Mouse (Mus musculus) spleen, adult 18-20 months (tissue): ENCODE results near the gene Skint5.
"Not testable (repeated sequence)": the region's sequence is repeated elsewhere in the genome, so short reads cannot be mapped to it uniquely, and the experiment has no call there.

Source experiments
- DNase-seq, 2 experiments: peaks; one replicate each; pipeline ENCODE4 v3.0.0; 2022; ENCODE audit warnings: mixed read lengths in 2 of 2

The Skint5 gene

DNA sequence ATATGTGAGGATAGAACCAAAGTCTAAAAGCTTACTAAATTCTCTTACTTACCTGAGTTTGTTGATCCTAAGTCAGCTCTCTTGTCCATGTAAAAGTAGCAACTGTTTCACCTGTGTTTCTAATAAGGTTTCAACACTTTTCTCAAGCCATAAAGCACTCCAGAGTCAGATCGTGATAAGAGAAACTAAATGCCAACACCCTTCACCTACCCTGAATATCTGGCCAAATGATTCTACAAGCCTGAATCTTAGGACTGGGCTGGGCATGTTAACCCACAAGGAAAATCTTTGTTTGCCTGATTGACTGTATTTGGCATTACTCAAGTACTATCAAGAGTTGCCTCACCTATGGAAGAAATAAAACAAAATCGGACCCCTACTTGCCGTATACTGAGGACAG, at the start of gene Skint5:
Skint5 (minus strand) TSS at position 101 of the 400 bp plus-strand sequence.
- no peak for DNase-seq

GRCm38 (mm10) chr4:113957343-113957742, 42.0 kb downstream of the Skint5 start:
- no peak for DNase-seq

- DNase-seq, result no peak
Observed at GRCm38 (mm10) chr4:113764182-113764581, 235.1 kb downstream of the Skint5 start.

- DNase-seq, result no peak
Observed at GRCm38 (mm10) chr4:113763684-113764083, 235.6 kb downstream of the Skint5 start.

DNA sequence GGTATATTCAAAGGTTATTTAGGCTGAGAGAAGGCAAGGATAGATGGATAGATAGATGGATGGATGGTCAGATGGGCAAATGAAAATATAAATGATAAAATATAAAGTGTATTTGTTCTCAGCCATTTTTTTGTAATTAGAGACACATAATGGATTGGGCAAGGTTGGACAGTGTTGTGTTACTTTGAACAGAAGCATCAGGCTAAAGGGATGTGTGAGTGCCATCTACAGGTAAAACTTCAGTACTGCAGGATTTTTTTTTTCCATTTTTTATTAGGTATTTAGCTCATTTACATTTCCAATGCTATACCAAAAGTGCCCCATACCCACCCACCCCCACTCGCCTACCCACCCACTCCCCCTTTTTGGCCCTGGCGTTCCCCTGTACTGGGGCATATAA, 551.1 kb downstream of the Skint5 start:
- DNase-seq, result not testable (repeated sequence)
